8 mouse cellular contexts compared by ENCODE assay signal in the genomic region with DNA sequence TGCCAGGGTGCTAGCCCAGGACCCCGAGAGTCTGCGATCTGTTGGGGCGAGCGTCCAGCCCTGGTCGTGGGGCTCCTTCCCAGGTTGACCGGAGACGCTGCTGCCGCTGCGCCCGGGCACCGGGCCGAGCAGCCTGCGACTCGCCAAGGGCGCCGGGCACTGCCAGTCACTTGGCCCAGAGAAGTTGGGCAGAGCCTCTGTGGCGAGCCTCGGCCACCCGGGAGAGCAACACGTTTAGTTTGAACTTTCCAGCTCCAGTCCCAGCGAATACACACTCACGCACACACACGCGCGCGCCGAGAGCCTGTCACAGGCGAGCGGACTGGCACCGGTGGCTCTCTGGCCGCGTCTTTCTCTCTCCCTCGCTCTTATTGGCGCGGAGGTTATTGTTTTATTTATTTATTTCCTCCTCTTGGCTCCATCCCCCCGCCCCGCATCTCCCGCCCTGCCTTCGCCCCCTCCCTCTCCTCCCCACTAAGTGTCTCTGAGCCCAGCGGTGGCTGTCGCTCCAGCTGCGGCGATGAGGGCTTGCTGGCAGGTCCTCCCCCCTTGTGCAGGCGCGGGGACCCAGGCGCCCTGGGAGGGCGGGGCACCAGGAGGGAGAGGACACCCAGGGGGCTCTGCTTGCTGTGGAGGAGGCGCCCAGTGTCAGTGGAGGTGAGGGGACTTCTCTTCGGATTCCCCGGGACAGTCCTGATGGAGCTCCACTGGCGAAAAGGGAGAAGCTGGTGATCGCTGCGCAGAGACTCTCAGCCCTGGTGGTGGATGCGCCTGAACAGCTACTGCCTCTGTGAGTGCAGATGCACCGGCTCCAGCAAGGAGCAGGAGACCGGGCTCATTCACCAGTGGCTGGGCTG.
DNase-seq lines count a peak whose midpoint lies in the region; ATAC-seq lines count a peak whose summit lies in the region.

No protein-coding gene starts in this region.

- peak overlapping the region; percentile 62 for H3K4me3 ChIP-seq in kidney, embryonic 15.5 days (replicated peaks)
- H3K4me3 ChIP-seq in liver, embryonic 16.5 days (ENCODE audit: low read depth, low read length), result peak overlapping the region; percentile 17; the same call in 1 of the 2 replicates

- H3K27ac ChIP-seq in kidney, embryonic 15.5 days, result no peak overlapping the region
- H3K27ac ChIP-seq in liver, embryonic 16.5 days (ENCODE audit: low read length), result no peak overlapping the region

- 0 out of 2 replicates have a peak overlapping the region, but pooled peaks have one; percentile 36 for H3K9ac ChIP-seq in kidney, embryonic 15.5 days
- no peak overlapping the region for H3K9ac ChIP-seq in liver, embryonic 16.5 days (ENCODE audit: low read depth, low read length)

- H3K4me2 ChIP-seq in kidney, embryonic 15.5 days, result peak overlapping the region; percentile 100
- H3K4me2 ChIP-seq in liver, embryonic 16.5 days (ENCODE audit: low read depth, low read length), result peak overlapping the region; percentile 46

- no peak for DNase-seq in kidney, adult 9 months
- DNase-seq in cerebellum, postnatal 10 days, result peak; percentile 72 to 85
- peak; percentile 35 to 46 for DNase-seq in frontal cortex, postnatal 14 days (ENCODE audit: low spot score in 2 of 2)
- peak; percentile 10 to 53 for DNase-seq in layer of hippocampus, adult 18-20 months (ENCODE audit: low spot score in 2 of 2)
- DNase-seq in right cerebral cortex, postnatal 4 days, result peak; percentile 57
- DNase-seq in spleen, postnatal 14 days (ENCODE audit: low spot score in 2 of 2), result no peak

- no peaks in the 10 kb centered on the region for H3K36me3 ChIP-seq in kidney, embryonic 15.5 days
- no peaks in the 10 kb centered on the region for H3K36me3 ChIP-seq in liver, embryonic 16.5 days (ENCODE audit: control insufficient read depth, insufficient read depth)

- peaks cover 48% of the 10 kb centered on the region for H3K27me3 ChIP-seq in kidney, embryonic 15.5 days
- peaks cover 20% of the 10 kb centered on the region for H3K27me3 ChIP-seq in liver, embryonic 16.5 days (ENCODE audit: control insufficient read depth, insufficient read depth, low read depth, low read length)

- no peaks in the 10 kb centered on the region for H3K9me3 ChIP-seq in kidney, embryonic 15.5 days (replicated peaks)
- H3K9me3 ChIP-seq in liver, embryonic 16.5 days (replicated peaks; ENCODE audit: control insufficient read depth, low read length), result no peaks in the 10 kb centered on the region

- peaks cover 10% of the 10 kb centered on the region for H3K4me1 ChIP-seq in kidney, embryonic 15.5 days
- no peaks in the 10 kb centered on the region for H3K4me1 ChIP-seq in liver, embryonic 16.5 days (ENCODE audit: control insufficient read depth, low read depth, low read length)

- ATAC-seq in kidney, embryonic 15.5 days (replicated peaks; ENCODE audit: low FRiP score), result peak; percentile 88
- no peak for ATAC-seq in liver, embryonic 16.5 days (ENCODE audit: low read depth)

- WGBS in kidney, embryonic 15.5 days, result under 1% methylated on average over 51 of the region's 56 CpGs
- WGBS in liver, embryonic 16.5 days (ENCODE audit: insufficient replicate concordance), result under 1% methylated on average over 56 of the region's 56 CpGs

Comparison
In these comparisons a context has a peak if more than half of its experiments do, and no peak if none do; other contexts are left out.
1. DNase-seq: peak in cerebellum, postnatal 10 days (2 of 2), frontal cortex, postnatal 14 days (2 of 2), layer of hippocampus, adult 18-20 months (2 of 2) and right cerebral cortex, postnatal 4 days (single experiment); none in kidney, adult 9 months (single experiment) and spleen, postnatal 14 days (0 of 2).